Mouse (Mus musculus) midbrain, embryonic 11.5 days (tissue): ENCODE measurements around the gene 2410004B18Rik. TPM values are rescaled to one million over a fixed set of nuclear protein-coding genes. Genes with fewer than 3 reads are reported as not detected.
"Not testable (repeated sequence)": the region's sequence is repeated elsewhere in the genome, so short reads cannot be mapped to it uniquely, and the experiment has no call there.

Experiments
- ATAC-seq: fragments of 200-750 bp; cut with Nextera tagmentation; 2 replicates; pipeline ENCODE4 v1.8.0; 2017; ENCODE audit warnings: moderate TSS enrichment, moderate library complexity; ENCODE audit not compliant: low FRiP score
- DNase-seq: peaks from one replicate; pipeline ENCODE4 v3.0.0; 2015; ENCODE audit warnings: low spot score; ENCODE audit errors: missing footprints
- H3K27ac ChIP-seq: fragments of 300-500 bp; sonication (generic); 2 replicates; pipeline ENCODE4 v1.5.1; 2014; ENCODE audit warnings: low read depth, low read length
- H3K27me3 ChIP-seq: fragments of 300-500 bp; sonication (generic); 2 replicates; pipeline ENCODE4 v1.6.1; 2014; ENCODE audit warnings: mild to moderate bottlenecking, low read length, moderate library complexity, mixed read lengths; ENCODE audit not compliant: control insufficient read depth, insufficient read depth
- H3K36me3 ChIP-seq: fragments of 300-500 bp; sonication (generic); 2 replicates; pipeline ENCODE4 v1.6.1; 2014; ENCODE audit warnings: mild to moderate bottlenecking, low read length, moderate library complexity, mixed read lengths; ENCODE audit not compliant: control insufficient read depth, insufficient read depth
- H3K4me1 ChIP-seq: fragments of 300-500 bp; sonication (generic); 2 replicates; pipeline ENCODE4 v1.6.1; 2014; ENCODE audit warnings: low read length; ENCODE audit not compliant: control insufficient read depth, insufficient read depth
- H3K4me2 ChIP-seq: fragments of 300-500 bp; sonication (generic); 2 replicates; pipeline ENCODE4 v1.6.1; 2014; ENCODE audit warnings: mild to moderate bottlenecking, moderate library complexity
- H3K4me3 ChIP-seq: fragments of 300-500 bp; sonication (generic); 2 replicates; pipeline ENCODE4 v1.5.1; 2014; ENCODE audit warnings: low read depth, low read length
- H3K9ac ChIP-seq: fragments of 300-500 bp; sonication (generic); 2 replicates; pipeline ENCODE4 v1.6.1; 2014; ENCODE audit warnings: low read length
- H3K9me3 ChIP-seq: fragments of 300-500 bp; sonication (generic); 2 replicates; pipeline ENCODE4 v1.6.1; 2016; ENCODE audit warnings: low read length; ENCODE audit not compliant: control insufficient read depth
- WGBS: fragments of 180-500 bp; shearing (Covaris S2); extraction: QIAGEN DNeasy Blood & Tissue Kit; methylation state at CpG from one replicate; pipeline ENCODE4 v1.1.7; 2014; 5-methylcytosine and 5-hydroxymethylcytosine counted together
- polyA plus RNA-seq: library from polyadenylated mRNA; unstranded; fragments of >200 nt; fragmentation: Nextera tagmentation; extraction: Ambion mirVana; gene quantifications from 2 replicates; pipeline ENCODE4 v1.2.1, GENCODE M21; 2014

Gene 2410004B18Rik
- polyA plus RNA-seq, 1 experiment from 2014 or later = 63.3 TPM

GRCm38 (mm10) chr3:145953411-145953810 lies 15.6 kb downstream of the 2410004B18Rik start:
- H3K36me3 ChIP-seq = no peaks in the 10 kb centered on the region
- ATAC-seq (no peak), DNase-seq (no peak)
- H3K4me1 ChIP-seq = peaks cover 3% of the 10 kb centered on the region; the same call in 1 of the 2 replicates
- H3K4me2 ChIP-seq = no peak overlapping the region
- H3K9me3 ChIP-seq = no peaks in the 10 kb centered on the region
- H3K27ac ChIP-seq = no peak overlapping the region
- no peak overlapping the region for H3K4me3 ChIP-seq
- no peak overlapping the region for H3K9ac ChIP-seq
- WGBS = 86% methylated on average over 2 of the region's 2 CpGs
- no peaks in the 10 kb centered on the region; the same call in 1 of the 2 replicates for H3K27me3 ChIP-seq

GRCm38 (mm10) chr3:145959824-145960223 lies 22.0 kb downstream of the 2410004B18Rik start:
- no peak for DNase-seq
- H3K27me3 ChIP-seq = peaks cover 19% of the 10 kb centered on the region
- WGBS = 72% methylated on average over 1 of the region's 1 CpGs
- no peak for ATAC-seq
- H3K36me3 ChIP-seq = no peaks in the 10 kb centered on the region
- no peaks in the 10 kb centered on the region for H3K9me3 ChIP-seq
- no peak overlapping the region for H3K4me3 ChIP-seq
- peaks cover 14% of the 10 kb centered on the region for H3K4me1 ChIP-seq
- H3K9ac ChIP-seq = no peak overlapping the region
- no peak overlapping the region for H3K4me2 ChIP-seq
- no peak overlapping the region for H3K27ac ChIP-seq

DNA sequence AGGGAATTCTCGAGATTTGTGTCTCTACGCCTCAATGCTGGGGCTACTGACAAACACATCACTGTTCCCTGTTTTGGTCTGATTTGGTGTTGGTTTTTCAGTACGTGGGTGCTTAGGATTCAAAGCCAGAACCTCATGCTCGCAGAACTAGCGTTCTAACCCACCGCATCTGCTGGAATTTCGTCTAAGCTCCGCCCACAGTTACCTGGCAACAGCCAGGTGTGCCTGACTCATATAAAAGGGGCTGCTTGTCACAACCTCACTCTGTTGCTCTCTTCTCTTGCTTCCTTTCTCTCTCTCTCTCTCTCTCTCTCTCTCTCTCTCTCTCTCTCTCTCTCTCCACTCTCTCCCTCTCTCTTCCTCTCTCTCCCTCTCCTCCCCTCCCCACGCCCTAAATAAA lies 24.6 kb downstream of the 2410004B18Rik start:
- Histone ChIP-seq H3K4me2 (no peak overlapping the region), H3K27ac (no peak overlapping the region), H3K9ac (no peak overlapping the region), H3K4me1 (peaks cover 14% of the 10 kb centered on the region), H3K36me3 (no peaks in the 10 kb centered on the region), H3K9me3 (no peaks in the 10 kb centered on the region), H3K4me3 (no peak overlapping the region), H3K27me3 (peaks cover 19% of the 10 kb centered on the region)
- DNase-seq (no peak), ATAC-seq (no peak)
- WGBS = 15% methylated on average over 9 of the region's 9 CpGs

- Histone ChIP-seq H3K9ac (no peak overlapping the region), H3K36me3 (no peaks in the 10 kb centered on the region), H3K27ac (no peak overlapping the region), H3K27me3 (peaks cover 19% of the 10 kb centered on the region), H3K9me3 (no peaks in the 10 kb centered on the region), H3K4me2 (peak overlapping the region; percentile 41), H3K4me1 (peaks cover 14% of the 10 kb centered on the region), H3K4me3 (peak overlapping the region; percentile 13; the same call in 1 of the 2 replicates)
- DNase-seq = peak; percentile 94
- WGBS = 15% methylated on average over 31 of the region's 31 CpGs
- ATAC-seq = peak; percentile 66
Observed at GRCm38 (mm10) chr3:145963101-145964017, 25.5 kb downstream of the 2410004B18Rik start.

DNA sequence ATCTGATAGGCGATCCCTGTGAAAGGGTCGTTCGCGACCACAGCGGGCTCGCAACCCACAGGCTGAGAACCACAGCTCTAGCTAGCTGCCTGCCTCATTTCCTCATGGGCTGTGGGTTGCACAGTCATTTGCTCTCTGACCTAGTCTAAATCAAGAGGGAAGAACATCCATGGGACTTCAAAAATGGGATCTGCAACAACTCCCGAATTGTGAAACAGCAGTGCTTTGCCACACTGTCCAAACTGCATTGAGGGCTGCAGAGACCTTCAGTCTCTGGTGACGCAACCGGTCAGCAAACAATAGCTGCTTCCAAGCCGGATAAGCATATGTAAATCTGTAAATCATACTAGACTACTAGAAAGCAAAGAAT lies 26.2 kb downstream of the 2410004B18Rik start:
- DNase-seq = peak; percentile 93
- H3K27ac ChIP-seq = no peak overlapping the region
- peak overlapping the region; percentile 41 for H3K4me2 ChIP-seq
- no peaks in the 10 kb centered on the region for H3K9me3 ChIP-seq
- peak overlapping the region; percentile 13; the same call in 1 of the 2 replicates for H3K4me3 ChIP-seq
- H3K36me3 ChIP-seq = no peaks in the 10 kb centered on the region
- peaks cover 14% of the 10 kb centered on the region for H3K4me1 ChIP-seq
- H3K9ac ChIP-seq = no peak overlapping the region
- ATAC-seq = peak; percentile 84
- WGBS = 12% methylated on average over 10 of the region's 10 CpGs
- H3K27me3 ChIP-seq = peaks cover 19% of the 10 kb centered on the region

- no peak overlapping the region for H3K4me3 ChIP-seq
- H3K4me2 ChIP-seq = peak overlapping the region; percentile 41
- WGBS = 9% methylated on average over 10 of the region's 10 CpGs
- no peaks in the 10 kb centered on the region for H3K36me3 ChIP-seq
- peaks cover 19% of the 10 kb centered on the region for H3K27me3 ChIP-seq
- H3K27ac ChIP-seq = no peak overlapping the region
- H3K4me1 ChIP-seq = peaks cover 14% of the 10 kb centered on the region
- H3K9me3 ChIP-seq = no peaks in the 10 kb centered on the region
- DNase-seq = peak; percentile 93
- no peak overlapping the region; the same call in 1 of the 2 replicates for H3K9ac ChIP-seq
- peak; percentile 79 for ATAC-seq
Observed at GRCm38 (mm10) chr3:145964473-145964872, 26.7 kb downstream of the 2410004B18Rik start.

DNA sequence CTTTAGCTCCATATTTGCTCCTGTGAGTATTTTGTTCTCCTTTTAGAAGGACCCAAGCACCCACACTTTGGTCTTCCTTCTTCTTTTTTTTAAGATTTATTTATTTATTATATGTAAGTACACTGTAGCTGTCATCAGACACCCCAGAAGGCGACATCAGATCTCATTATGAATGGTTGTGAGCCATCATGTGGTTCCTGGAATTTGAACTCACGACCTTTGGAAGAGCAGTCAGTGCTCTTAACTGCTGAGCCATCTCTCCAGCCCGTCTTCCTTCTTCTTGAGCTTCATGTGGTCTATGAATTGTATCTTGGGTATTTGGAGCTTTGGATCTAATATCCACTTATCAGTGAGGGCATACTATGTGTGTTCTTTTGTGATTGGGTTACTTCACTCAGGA lies 27.8 kb downstream of the 2410004B18Rik start:
- not testable (repeated sequence) for H3K36me3 ChIP-seq, H3K4me2 ChIP-seq, H3K27ac ChIP-seq, ATAC-seq, H3K9ac ChIP-seq, H3K9me3 ChIP-seq, H3K4me3 ChIP-seq, DNase-seq
- H3K27me3 ChIP-seq = peaks cover 19% of the 10 kb centered on the region
- H3K4me1 ChIP-seq = peaks cover 14% of the 10 kb centered on the region
- WGBS = 79% methylated on average over 3 of the region's 3 CpGs

- WGBS = 95% methylated on average over 5 of the region's 5 CpGs
- Histone ChIP-seq H3K27ac (no peak overlapping the region), H3K9ac (no peak overlapping the region), H3K4me1 (peaks cover 14% of the 10 kb centered on the region), H3K9me3 (no peaks in the 10 kb centered on the region), H3K27me3 (peaks cover 17% of the 10 kb centered on the region), H3K36me3 (no peaks in the 10 kb centered on the region), H3K4me3 (no peak overlapping the region), H3K4me2 (no peak overlapping the region)
- ATAC-seq (no peak), DNase-seq (no peak)
Observed at GRCm38 (mm10) chr3:145966806-145967205, 29.0 kb downstream of the 2410004B18Rik start.

DNA sequence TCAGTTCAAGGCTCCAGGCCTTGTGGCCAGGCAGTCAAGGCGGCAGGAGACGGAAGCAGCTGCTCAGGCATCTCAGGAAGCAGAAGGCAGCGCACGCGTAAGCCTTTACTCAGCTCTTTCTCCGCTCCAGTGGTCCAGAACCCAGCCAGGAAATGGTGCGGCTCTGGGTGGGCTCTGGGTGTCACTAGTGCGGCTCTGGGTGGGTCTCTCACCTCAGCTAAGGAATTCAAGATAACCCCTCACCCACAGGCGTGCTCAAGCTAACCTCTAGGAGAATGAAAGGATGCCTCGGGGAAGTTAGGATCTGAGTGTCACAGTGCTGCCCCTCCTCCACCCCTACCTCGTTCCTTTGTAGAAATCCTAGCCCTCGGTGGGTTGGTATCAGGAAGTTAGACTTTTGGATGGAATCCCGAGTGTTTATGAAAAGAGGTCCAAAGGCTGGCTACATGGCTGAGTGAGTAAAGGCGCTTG lies 31.3 kb downstream of the 2410004B18Rik start:
- Histone ChIP-seq H3K4me1 (peaks cover 6% of the 10 kb centered on the region), H3K36me3 (no peaks in the 10 kb centered on the region), H3K27me3 (no peaks in the 10 kb centered on the region; the same call in 1 of the 2 replicates), H3K9ac (no peak overlapping the region), H3K4me3 (no peak overlapping the region), H3K27ac (no peak overlapping the region), H3K4me2 (no peak overlapping the region), H3K9me3 (peaks cover 3% of the 10 kb centered on the region; the same call in 1 of the 2 replicates)
- ATAC-seq (0 out of 2 replicates have a peak, but pooled peaks have one; percentile 14), DNase-seq (no peak)
- WGBS = 54% methylated on average over 14 of the region's 14 CpGs
